In genomic region chr14:75844867-75845697, GRCm38 (mm10) we compare ENCODE assay signal across 1 mouse cellular context.
TF ChIP-seq lines count a peak whose summit lies in the region.

Gene Tpt1 (plus strand): TSS chr14:75845093.

TF ChIP-seq in MEL, 35 proteins besides CTCF, POLR2A, EP300 and RAD21 (continued from another document):
- TF ChIP-seq KAT2A (conservative IDR thresholded peaks at IDR 0.05; ENCODE audit: low read depth, low read length) (peak; percentile 60; the same call in 1 of the 2 replicates), HCFC1 (IDR thresholded peaks at IDR 0.05; ENCODE audit: low read depth, low read length) (peak; percentile 84), MYC (IDR thresholded peaks at IDR 0.05; ENCODE audit: low read depth, low read length) (no peak; the same call in 1 of the 2 replicates), RCOR1 (IDR thresholded peaks at IDR 0.05; ENCODE audit: low read depth, low read length) (0 out of 2 replicates have a peak, but pooled peaks have one; percentile 4), E2F4 (IDR thresholded peaks at IDR 0.05; ENCODE audit: borderline replicate concordance, low read depth, low read length) (no peak)
